Mouse (Mus musculus) spleen, adult 2 months (tissue): ENCODE data around the gene Aida. TPM values are rescaled to one million over a fixed set of nuclear protein-coding genes. Genes with fewer than 3 reads are reported as not detected.

Experiments
- DNase-seq, 2 experiments: peaks; one replicate each; pipeline versions ENCODE4 v3.0.0 to v3.0.0-alpha.2; 2012 to 2021; ENCODE audit warnings: low spot score in 2 of 2, low read depth in 1 of 2
- H3K27ac ChIP-seq: fragments of 200-500 bp; 2 replicates; pipeline ENCODE4 v1.5.1; 2012; ENCODE audit warnings: low read length, inconsistent platforms; ENCODE audit not compliant: insufficient read depth
- H3K27me3 ChIP-seq: fragments of 200-500 bp; 2 replicates; pipeline ENCODE4 v1.6.1; 2012; ENCODE audit warnings: mild to moderate bottlenecking, moderate library complexity, low read length, inconsistent platforms; ENCODE audit not compliant: control insufficient read depth, insufficient read depth
- H3K36me3 ChIP-seq: fragments of 200-500 bp; 2 replicates; pipeline ENCODE4 v1.6.1; 2012; ENCODE audit warnings: mild to moderate bottlenecking, low read length, inconsistent platforms; ENCODE audit not compliant: control insufficient read depth, insufficient read depth
- H3K4me1 ChIP-seq: fragments of 200-500 bp; 2 replicates; pipeline ENCODE4 v1.6.1; 2011; ENCODE audit warnings: inconsistent platforms; ENCODE audit not compliant: control insufficient read depth, insufficient read depth, insufficient read length
- H3K4me3 ChIP-seq: fragments of 200-500 bp; 2 replicates; pipeline ENCODE4 v1.5.1; 2011; ENCODE audit warnings: mild to moderate bottlenecking, inconsistent platforms; ENCODE audit not compliant: insufficient read depth, insufficient read length; ENCODE audit errors: extremely low read depth
- CTCF ChIP-seq: fragments of 200-500 bp; IDR thresholded peaks from 2 replicates; pipeline ENCODE4 v1.5.1; 2011; ENCODE audit warnings: mild to moderate bottlenecking, inconsistent platforms; ENCODE audit not compliant: insufficient read depth, insufficient read length, insufficient replicate concordance; ENCODE audit errors: extremely low read depth
- POLR2A ChIP-seq: fragments of 200-500 bp; IDR thresholded peaks from 2 replicates; pipeline ENCODE4 v1.6.1; 2011; ENCODE audit warnings: low read depth, low read length, inconsistent platforms
- WGBS: fragments of 180-500 bp; shearing (Covaris S2); methylation state at CpG from one replicate; pipeline ENCODE4 v1.1.7; 2018; 5-methylcytosine and 5-hydroxymethylcytosine counted together
- polyA plus RNA-seq: library from polyadenylated mRNA; depleted of rRNA; stranded (reverse); fragments of >200 nt; gene quantifications from 2 replicates; pipeline ENCODE4 v1.2.3, GENCODE M21; 2012; rRNA removed

Gene Aida
- polyA plus RNA-seq: 12.8 and 13.6 TPM in 2 replicates

GRCm38 (mm10) chr1:183296465-183296864 lies at the start of gene Aida:
Gene Aida (plus strand): TSS chr1:183296590.
- Histone ChIP-seq H3K36me3 (peaks cover 11% of the 10 kb centered on the region), H3K4me3 (peak within 1 kb of the TSS; percentile 95), H3K27me3 (no peaks in the 10 kb centered on the region), H3K4me1 (no peaks in the 10 kb centered on the region), H3K27ac (peak within 1 kb of the TSS; percentile 97)
- TF ChIP-seq CTCF (no peak), POLR2A (no peak)
- WGBS: under 1% methylated on average over 26 of the region's 26 CpGs
- DNase-seq: peak in 1 of 2 experiments; percentile 58

- WGBS: 68% methylated on average over 1 of the region's 1 CpGs
- no peaks in the 10 kb centered on the region for H3K36me3 ChIP-seq
- DNase-seq: no peak
- H3K27me3 ChIP-seq: 0 out of 2 replicates have a peak, but pooled peaks cover 2% of the 10 kb centered on the region
- no peak overlapping the region for H3K4me3 ChIP-seq
- no peaks in the 10 kb centered on the region for H3K4me1 ChIP-seq
- TF ChIP-seq POLR2A (no peak), CTCF (no peak)
- no peak overlapping the region for H3K27ac ChIP-seq
Measured at GRCm38 (mm10) chr1:183248144-183248543, 48.2 kb upstream of the Aida start.

- Histone ChIP-seq H3K27ac (no peak overlapping the region), H3K4me1 (no peaks in the 10 kb centered on the region), H3K36me3 (no peaks in the 10 kb centered on the region), H3K4me3 (no peak overlapping the region), H3K27me3 (0 out of 2 replicates have a peak, but pooled peaks cover 2% of the 10 kb centered on the region)
- TF ChIP-seq POLR2A (no peak), CTCF (no peak)
- WGBS: 88% methylated on average over 4 of the region's 4 CpGs
- no peak for DNase-seq
Measured at GRCm38 (mm10) chr1:183250612-183251011, 45.8 kb upstream of the Aida start.

GRCm38 (mm10) chr1:183251818-183252217 lies 44.6 kb upstream of the Aida start:
- no peak for TF ChIP-seq CTCF
- TF ChIP-seq POLR2A: no peak
- Histone ChIP-seq H3K4me3 (no peak overlapping the region), H3K4me1 (no peaks in the 10 kb centered on the region), H3K27ac (no peak overlapping the region), H3K27me3 (0 out of 2 replicates have a peak, but pooled peaks cover 2% of the 10 kb centered on the region), H3K36me3 (no peaks in the 10 kb centered on the region)
- 85% methylated on average over 2 of the region's 2 CpGs for WGBS
- DNase-seq: no peak

GRCm38 (mm10) chr1:183252574-183252973 lies 43.8 kb upstream of the Aida start:
- no peak for TF ChIP-seq CTCF
- TF ChIP-seq POLR2A: no peak
- H3K27me3 ChIP-seq: 0 out of 2 replicates have a peak, but pooled peaks cover 2% of the 10 kb centered on the region
- H3K27ac ChIP-seq: no peak overlapping the region
- H3K4me1 ChIP-seq: no peaks in the 10 kb centered on the region
- no peak for DNase-seq
- H3K36me3 ChIP-seq: no peaks in the 10 kb centered on the region
- 85% methylated on average over 10 of the region's 10 CpGs for WGBS
- no peak overlapping the region for H3K4me3 ChIP-seq

- Histone ChIP-seq H3K36me3 (no peaks in the 10 kb centered on the region), H3K4me3 (no peak overlapping the region), H3K4me1 (peaks cover 7% of the 10 kb centered on the region; the same call in 1 of the 2 replicates), H3K27ac (no peak overlapping the region), H3K27me3 (no peaks in the 10 kb centered on the region)
- 86% methylated on average over 13 of the region's 13 CpGs for WGBS
- TF ChIP-seq CTCF (no peak), POLR2A (no peak)
- peak in 1 of 2 experiments; percentile 7 for DNase-seq
Measured at GRCm38 (mm10) chr1:183264145-183265008, 32.0 kb upstream of the Aida start.

GRCm38 (mm10) chr1:183265921-183266467 lies 30.4 kb upstream of the Aida start:
- H3K27me3 ChIP-seq: no peaks in the 10 kb centered on the region
- H3K4me3 ChIP-seq: peak overlapping the region; percentile 29; the same call in 1 of the 2 replicates
- peak; percentile 7 to 25 for DNase-seq
- H3K27ac ChIP-seq: peak overlapping the region; percentile 62
- peaks cover 7% of the 10 kb centered on the region; the same call in 1 of the 2 replicates for H3K4me1 ChIP-seq
- TF ChIP-seq CTCF (no peak), POLR2A (no peak)
- 48% methylated on average over 14 of the region's 14 CpGs for WGBS
- H3K36me3 ChIP-seq: no peaks in the 10 kb centered on the region
